Mouse (Mus musculus): Measurements from ENCODE around the gene Fam19a5.
A peak's percentile ranks its signal among the peaks of the same experiment; 100 is the strongest.

Gene Fam19a5

DNA sequence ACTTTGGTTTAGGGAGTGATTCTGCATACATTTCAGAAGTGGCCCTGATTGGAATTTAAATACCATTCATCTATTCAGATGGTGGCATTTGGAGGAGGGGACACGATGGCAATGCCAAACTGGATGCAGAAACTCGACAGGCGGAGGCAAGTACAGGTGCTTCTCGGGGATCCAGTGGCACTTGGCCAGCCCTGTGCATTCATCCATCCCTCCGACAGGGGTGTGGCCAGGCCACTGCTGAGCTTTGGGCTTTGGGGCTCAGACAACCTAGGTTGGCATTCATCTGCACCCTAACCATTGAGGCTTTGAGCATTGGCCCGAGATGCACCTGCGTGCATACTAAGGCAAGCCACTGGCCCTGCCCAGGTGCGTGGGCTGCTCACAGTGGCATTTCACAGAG is 52.6 kb downstream of the Fam19a5 start:
- no peak for DNase-seq (ENCODE audit: low spot score)

DNA sequence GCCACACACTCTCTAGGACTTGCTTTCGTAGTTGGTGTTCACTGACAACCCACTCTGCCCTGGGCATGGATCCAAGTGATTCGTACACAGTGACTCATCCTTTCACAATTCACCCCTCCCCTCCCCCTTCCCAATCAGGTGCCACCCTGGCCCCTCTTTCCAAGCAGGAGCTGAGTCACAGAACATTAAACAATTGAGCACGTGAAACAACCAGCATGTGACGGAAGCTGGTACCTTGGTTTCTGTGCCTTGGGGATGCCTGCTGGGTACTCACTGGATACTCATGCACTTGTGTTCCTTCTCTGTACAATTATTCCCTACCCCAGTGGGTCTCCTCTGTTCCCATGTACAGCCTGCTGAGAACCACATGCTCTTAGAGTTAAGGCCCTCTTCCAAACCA is 53.0 kb downstream of the Fam19a5 start:
- peak; percentile 83 for DNase-seq (ENCODE audit: low spot score)

DNA sequence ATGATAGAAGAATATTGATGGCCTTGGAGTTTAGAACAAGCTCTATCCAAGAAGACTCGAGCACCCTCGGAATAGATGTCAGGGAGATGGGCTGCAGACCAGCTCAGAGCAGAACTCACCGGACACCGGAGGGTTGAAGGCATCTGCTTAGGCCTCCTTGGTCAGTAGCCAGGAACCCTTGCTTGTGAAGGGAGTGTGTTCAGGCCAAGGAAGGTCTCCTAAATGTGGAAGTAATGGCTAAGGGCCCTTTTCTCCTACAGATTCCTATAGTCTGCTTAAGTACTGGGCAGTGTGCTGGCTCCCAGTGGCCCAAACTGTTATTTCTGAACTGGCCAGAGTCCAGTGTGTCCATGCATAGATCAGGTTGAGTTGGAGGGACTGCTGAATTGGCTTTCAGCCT is 53.7 kb downstream of the Fam19a5 start:
- DNase-seq (ENCODE audit: low spot score) = no peak

DNA sequence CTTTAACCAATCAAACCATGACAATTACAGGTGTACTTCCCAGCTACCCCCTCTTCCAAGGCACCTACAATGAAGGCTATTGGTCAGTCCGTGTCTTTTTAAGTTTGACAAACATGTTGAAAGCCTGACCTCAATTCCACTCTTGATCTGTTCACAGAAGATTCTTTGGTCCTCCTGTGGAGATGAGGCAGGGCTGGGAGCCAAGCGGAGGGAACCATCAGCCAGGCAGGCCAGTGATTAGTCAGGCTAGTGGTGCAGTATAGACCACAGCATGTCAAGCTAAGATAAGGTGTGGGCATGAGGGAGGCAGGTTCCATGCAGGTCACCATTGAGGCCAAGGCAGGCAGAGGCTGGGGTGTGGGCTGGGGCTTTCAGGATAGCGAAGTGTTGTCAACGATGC is 54.5 kb downstream of the Fam19a5 start:
- no peak for DNase-seq (ENCODE audit: low spot score)

DNA sequence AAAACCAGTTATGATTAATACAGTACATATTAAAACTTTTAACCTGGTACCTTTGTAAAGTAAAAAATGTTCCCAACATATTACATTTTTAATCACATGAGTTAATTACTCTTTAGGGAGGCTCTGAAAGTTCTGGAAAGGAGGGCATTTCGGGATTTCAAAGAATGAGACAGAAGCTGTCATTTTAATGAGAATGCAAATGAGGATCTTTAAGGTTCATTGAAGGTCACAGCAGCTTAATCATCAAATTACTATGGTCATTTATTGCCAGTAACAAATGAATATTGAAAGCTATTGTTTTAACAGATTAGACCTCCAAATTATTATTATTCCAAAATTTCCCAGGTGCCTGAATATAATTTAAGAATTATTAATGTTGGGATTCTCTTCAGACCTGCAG is 59.2 kb downstream of the Fam19a5 start:
- DNase-seq (ENCODE audit: low spot score) = no peak

DNA sequence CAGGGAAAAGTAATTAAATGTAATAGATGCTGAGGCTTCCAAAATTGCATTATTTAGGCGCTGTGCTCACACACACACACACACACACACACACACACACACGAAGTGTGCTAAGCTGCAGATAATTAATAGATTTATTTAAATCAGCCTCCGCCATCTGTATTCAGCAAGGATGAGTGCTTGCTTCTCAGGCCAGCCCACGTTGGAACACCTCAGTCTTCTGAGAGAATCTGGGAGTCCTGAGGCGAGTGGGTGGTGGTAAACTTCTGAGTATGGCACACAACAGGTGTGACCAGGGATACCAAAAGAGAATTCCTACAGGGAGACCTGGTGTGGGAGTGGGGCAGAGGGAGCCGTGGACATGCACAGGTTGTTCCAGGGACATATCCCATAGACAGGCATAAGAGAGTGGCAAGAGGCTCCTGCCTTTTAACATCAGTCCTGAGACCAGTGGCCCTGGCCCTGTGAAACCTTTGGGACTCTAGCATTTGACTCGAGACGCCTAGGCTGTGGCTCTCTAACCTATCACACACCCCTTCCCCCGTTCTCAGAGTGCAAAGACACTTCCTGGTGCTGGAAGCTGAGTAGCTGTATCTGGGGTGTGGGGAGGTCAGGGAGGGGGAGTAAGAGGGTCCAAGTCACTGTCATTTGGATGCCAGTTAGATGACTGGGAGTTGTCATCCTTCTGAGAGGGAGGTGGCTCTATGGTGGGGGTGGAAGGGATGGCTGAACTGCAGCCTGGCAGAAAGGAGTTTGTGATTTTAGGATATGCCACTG is 61.6 kb downstream of the Fam19a5 start:
- no peak for DNase-seq (ENCODE audit: low spot score)

DNA sequence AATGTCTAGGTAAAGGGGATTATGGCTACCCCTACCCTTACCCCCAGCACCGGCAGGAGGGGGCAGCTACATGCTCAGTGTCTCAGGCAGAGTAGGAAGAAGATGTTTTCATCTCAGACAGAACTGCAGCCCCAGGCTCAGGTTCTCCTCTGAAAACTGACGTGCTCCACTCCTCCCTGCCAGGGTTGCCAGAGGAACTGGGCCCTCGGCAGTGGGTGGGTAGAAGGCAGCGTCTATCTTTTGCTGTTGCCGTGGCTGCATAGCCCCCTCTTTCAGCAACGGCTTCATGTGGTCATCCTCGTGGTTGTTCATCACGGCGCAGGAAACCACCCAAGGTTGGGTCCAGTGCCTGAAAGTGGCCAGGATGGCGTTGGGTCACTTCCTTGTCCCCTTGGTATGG is 62.6 kb downstream of the Fam19a5 start:
- no peak for DNase-seq (ENCODE audit: low spot score)

DNA sequence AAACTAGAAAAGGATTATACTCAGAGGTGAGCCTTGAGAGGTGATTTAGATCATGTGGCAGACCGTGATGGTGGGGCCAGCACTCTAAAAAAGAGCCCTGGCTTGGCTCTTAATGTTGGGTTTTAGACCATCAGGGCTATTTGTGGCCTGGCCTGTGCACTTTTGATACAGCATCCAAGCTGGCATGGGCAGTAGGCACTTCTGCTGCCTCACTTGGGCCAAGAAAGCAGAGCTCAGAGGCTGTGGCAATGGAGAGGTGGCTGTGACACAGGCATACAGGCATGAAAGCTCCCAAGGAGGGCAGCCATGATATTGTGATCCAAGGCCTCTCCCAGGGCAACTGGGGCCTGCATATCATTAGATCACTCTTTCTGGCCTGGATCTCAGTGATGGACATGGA is 65.1 kb downstream of the Fam19a5 start:
- DNase-seq (ENCODE audit: low spot score) = no peak

DNA sequence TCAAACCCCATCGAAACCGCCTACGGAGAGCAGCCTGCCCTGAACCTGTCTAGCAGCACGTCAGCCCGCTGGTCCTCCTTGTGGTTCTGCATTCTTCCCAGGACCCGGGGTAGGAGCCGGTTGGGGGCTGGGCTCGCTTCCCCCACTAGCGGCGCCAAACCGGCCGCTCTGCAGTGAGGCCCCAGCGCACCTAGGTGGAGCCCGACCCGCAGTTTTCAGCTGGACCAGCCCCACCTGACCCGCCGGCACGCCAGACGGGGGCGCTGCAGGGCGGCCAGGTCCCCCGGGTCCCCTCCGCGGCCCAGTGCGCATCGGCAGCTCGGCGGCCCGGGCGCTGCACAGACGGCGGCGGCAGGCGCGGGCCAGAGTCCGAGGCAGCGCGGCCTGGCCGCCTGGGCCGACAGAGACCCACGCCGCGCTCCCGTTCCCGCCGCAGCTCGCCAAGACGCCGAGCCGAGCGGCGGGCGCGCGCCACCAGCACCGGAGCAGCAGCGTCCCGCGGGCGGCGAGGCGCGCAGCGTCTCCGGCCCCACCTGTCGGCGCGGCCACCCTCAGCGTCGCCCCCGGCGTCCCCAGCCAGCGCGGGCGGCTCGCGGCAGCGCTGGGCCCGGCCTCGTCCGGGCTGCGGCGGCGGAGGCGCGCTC is 80.0 kb downstream of the Fam19a5 start:
- peak; percentile 88 for DNase-seq (ENCODE audit: low spot score)

DNA sequence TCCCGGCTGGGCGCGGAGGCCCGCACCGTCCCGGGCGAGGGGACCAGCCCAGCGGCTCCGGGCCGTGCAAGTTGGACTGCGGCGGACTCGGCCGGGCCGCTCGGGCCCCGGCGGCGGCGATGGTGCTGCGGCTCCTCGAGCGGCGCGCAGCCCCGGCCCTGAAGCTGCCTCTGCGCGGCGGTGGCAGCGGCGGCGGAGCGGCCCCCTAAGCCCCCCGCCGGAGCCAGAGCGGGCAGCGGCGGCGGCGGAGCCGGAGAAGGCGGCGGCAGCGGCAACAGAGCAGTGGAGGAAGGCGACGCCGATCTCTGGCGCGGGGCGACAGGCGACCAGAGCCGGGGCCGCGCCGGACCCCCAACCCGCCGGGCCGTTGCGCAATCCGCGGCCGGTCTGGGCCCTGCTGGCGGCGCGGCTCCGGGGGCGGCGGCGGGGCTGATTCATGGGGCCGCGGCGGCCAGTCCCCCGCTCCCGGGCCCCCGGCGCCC is 80.6 kb downstream of the Fam19a5 start:
- DNase-seq (ENCODE audit: low spot score) = no peak

DNA sequence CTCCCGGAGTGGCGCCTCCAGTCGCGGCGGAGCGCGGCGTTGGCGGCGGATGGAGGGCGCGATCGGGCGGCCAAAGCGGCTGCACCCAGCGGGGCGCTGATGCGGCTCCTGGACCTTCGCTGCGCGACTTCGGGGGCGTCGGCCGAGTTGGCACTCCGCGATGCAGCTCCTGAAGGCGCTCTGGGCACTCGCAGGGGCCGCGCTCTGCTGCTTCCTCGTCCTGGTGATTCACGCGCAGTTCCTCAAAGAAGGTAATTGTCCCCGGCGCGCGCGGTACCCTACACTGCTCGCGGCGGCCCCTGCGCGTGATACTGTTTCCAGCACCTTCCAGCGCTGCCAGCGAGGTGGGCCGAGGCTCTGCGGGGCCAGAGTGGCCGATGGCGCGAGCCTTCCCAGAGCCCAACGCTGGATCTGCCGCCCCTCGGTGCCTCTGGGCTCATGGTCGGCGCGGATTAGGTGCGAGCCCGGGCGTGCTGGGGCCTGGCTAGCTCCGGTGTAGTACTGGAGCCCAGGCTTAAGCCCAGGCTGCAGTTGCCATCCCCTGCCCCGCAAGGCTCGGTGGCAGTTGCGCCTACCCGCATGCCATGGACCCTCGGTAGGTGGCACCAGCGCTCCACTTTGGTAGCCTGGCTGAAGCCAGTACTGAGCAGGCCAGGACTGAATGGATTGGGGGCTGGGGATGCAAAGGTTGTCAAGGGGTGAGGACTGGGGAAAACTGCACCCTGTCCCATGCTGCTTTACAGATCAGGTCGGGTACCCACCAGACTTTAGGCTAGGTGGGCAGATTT is 81.3 kb downstream of the Fam19a5 start:
- DNase-seq (ENCODE audit: low spot score) = peak; percentile 89

DNA sequence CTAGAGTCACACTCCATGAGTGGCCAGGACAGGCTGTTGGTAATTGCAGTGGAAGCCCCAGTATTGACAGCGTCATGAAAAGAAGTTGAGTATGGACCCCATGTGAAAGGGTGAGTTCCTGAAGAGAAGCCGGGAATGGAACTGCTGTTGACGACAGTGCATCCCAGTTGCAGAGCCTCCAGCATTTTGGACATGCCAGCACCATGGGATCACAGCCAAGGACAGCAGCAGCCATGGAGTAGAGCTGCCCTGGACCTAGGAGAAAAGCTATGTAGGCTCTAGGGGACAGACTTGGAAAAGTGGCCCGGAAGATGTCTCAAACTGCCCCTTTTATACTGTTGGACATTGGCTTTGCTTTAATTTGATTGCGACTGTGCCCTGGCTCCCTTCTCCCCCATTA is 91.2 kb downstream of the Fam19a5 start:
- no peak for DNase-seq (ENCODE audit: low spot score)

DNA sequence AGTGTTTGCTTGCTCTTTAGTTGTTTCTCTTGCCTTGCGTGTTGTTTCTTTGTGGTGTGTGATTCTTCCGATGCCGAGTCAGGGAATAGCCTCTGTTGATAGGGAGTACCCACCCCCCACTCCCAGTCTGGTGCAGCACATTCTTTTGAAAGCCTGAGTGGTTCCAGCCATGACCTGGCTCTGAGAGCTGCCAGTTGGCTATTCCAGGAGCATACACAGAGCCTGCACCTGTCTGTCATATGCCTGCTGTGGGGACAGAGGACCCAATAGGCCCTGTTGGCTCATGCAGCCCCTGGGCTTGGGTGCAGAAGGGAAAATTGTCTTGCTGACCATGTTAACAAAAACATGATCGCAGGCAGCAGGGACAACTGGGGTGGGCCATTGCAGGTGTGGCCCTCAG is 92.3 kb downstream of the Fam19a5 start:
- DNase-seq (ENCODE audit: low spot score) = no peak

DNA sequence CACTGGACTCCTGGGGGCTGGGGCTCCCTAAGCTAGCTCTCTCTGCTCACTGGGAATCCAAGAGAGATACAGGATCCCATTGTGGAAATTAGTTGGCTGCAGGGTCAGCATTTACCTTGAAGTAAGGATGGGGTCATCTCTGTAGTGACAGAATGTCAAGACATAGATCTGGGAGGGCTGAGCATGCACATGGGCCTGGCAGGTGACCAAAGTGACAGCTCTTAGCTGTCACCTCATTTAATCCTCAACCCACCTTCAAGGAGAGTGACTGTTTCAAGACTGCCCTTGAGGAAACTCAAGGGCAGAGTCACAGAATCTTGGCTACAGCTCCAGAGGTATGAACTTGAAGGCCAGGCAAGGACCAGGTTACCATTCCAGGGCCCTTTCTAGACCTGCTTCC is 93.1 kb downstream of the Fam19a5 start:
- DNase-seq (ENCODE audit: low spot score) = no peak

DNA sequence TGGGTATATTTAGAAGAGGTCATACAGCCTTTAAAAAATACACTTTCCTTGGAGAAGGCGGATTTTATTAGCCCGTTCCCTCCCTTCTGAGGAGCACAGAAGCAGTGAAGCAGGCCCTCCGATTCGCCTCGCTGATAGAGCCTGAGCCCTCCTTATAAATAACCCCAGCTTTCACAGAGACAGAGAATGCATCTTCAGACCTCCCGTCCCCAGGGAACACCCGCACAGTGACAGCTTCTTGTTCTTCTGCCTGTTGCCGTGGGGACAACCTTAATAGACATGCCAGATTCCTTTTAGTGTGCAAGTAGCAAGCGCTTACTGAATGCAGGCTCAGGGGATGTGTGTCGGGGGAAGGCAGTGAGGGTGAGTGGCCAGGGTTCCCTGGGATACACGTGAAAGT is 94.2 kb downstream of the Fam19a5 start:
- DNase-seq (ENCODE audit: low spot score) = no peak

DNA sequence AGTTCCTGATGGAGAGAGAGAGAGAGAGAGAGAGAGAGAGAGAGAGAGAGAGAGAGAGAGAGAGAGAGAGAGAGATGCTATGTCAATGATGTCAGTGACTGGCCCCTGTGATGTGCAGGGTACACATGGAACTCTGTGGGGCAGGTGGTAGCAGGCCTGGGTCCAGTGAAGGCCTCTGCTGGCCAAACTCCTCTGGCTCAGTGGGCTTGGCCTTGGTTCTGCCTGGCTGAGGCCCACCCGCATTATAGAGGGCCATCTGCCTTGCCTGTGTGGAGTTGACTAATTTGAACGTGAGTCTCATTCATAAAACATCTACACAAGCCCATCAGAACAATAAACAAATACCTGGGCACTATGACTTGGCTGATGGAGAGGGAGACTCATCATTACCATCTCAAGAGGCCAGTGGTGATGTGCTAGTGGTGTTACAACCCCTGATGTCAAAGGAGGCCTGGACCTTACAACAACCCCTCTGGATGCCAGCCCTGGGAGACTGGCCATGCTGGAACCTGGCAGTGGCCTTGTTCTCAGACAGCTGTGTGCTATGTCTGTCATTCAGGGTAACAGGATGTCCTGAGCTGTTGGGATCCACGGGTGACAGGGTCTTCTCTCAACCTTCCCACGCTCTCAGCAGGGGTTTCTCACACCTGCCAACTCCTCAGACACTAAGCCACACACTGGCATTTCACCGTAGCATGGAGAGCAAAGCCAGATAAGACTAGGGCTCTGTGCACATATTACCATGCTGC is 102.4 kb downstream of the Fam19a5 start:
- DNase-seq (ENCODE audit: low spot score) = no peak

DNA sequence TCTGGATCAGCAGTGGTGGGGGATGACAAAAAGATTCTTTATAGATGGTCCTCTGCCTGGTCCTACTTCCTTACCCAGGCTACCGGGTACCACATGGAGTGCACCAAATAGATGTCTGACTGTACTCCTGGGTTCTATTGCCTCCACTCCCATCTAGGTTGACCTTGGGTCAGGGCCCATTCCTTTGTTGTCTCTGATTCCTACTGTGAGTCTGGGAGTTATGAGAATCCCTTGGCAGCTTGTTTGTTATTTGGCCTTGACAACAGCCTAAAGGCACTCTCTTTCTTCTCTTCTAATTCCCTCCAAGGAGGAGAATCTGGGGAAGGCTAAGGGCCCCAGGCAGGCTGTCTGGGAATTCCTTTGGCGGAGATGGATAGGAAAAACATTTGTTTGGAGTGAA is 105.6 kb downstream of the Fam19a5 start:
- DNase-seq (ENCODE audit: low spot score) = no peak

DNA sequence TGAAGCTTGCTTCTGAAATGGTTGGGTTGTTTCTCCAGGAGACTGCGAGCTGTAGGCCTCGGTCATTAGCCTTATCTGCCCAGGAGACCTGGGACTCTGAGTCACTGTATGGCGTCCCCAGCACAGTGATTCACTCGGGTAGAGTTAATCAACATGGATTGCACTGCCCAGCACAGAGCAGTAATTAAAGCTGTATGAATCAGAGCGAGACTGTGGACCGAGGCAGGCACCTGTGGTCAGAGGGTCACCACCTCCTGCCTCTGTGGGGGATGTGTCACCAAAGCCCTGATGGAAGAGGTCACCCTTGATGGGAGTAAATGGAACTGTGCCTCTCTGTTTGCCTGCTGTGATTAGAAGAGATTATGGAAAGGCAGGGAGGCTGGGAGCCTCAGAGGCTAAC is 110.5 kb downstream of the Fam19a5 start:
- DNase-seq (ENCODE audit: low spot score) = no peak

DNA sequence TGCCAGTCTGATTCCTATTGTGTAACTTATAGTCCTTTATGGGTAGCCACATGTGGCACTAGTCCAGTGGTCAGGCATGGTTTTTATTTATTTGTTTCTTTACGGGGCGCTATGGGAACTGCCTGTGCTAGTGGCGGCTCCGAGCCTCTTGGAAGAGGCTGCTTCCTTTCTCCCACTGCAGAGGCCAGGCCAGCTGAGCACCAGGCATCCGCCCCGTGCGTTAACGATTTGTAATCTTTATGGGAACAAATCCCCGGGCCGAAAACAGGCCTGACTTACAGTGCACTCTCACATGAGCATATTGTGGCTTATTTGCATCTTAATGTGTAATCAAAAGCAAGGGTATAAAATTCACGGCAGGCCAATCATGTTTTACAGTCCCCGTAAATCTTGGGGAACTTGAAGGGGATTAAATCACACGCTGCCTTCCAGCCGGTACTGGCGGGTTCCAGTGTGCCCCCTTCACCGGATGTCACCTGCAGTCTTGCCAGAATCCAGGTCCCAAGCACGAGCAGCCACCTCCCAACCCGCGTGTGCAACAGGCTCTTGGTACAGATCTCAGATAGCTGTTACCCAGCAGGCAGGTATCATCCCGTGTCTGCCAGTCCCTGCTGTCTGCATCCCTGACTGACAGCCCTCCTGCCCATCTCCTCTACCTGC is 112.5 kb downstream of the Fam19a5 start:
- no peak for DNase-seq (ENCODE audit: low spot score)

DNA sequence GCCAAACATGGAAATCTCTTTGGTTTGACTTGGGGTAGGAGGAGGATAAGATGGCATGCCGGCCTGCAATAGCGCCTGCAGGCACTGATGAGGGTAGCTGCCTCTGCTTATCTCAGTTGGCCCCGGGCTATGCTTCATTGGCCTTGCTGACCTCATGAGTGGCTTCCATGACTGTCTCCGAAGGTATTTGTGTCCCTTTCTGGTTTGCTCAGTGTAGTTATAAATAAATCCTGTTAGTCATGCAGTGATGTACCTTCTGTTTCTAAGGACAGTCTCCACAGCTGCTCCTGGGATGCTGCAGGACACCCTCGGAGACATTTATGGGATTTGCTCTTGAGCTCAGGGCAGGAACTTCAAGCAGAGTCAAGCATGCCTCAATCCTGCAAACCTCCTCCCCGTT is 115.6 kb downstream of the Fam19a5 start:
- DNase-seq (ENCODE audit: low spot score) = no peak

DNA sequence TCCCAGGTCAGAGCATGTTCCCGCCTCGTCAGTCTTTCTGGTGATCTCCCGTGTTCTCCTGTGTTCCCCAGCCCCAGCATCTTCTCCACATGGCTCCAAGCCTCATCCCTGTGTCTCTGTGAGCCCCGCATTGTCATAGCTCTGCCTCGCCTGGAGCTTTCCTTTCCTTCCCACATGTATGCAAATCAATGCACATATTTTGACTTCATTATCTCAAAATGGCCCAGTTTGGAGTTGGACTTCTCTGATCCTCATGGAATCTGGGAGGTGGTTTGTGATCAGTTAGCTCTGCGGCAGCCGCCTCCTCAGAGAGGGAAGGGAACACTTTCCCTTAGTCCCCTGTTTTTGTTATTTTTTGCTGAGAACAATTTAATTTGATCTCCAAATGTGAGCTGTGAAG is 117.9 kb downstream of the Fam19a5 start:
- DNase-seq (ENCODE audit: low spot score) = peak; percentile 37
